Mouse (Mus musculus) kidney, adult 10 weeks (tissue): ENCODE data around the gene Col28a1. TPM values are rescaled to one million over a fixed set of nuclear protein-coding genes. Genes with fewer than 3 reads are reported as not detected.

Experiments
- polyA plus RNA-seq: library from polyadenylated mRNA; stranded (reverse); fragments of 350-450 nt; fragmentation: Illumina TruSeq; extraction: RNeasy Lipid Tissue Mini Kit (QIAGEN cat#74804); gene quantifications from one replicate; pipeline ENCODE4 v1.2.3, GENCODE M21; 2014; ENCODE audit warnings: low read depth, low replicate concordance

Col28a1 gene
- polyA plus RNA-seq, result 0.49 TPM

GRCm38 (mm10) chr6:8192517-8192916 lies at the start of gene Col28a1:
Col28a1 (minus strand) TSS chr6:8192617.

GRCm38 (mm10) chr6:8209047-8209865 lies 16.8 kb upstream of the Col28a1 start, which contains the start of gene Mios:
Mios (plus strand) TSS chr6:8209222.

Other genes starting within 250 kb of the Col28a1 start
- 27.0 TPM for gene Mios, start 16.6 kb upstream of the Col28a1 start, polyA plus RNA-seq
- gene Rpa3, start 66.6 kb upstream of the Col28a1 start, polyA plus RNA-seq, result 40.2 TPM
- gene Umad1, start 66.7 kb upstream of the Col28a1 start, polyA plus RNA-seq, result 58.3 TPM
- 8.8 TPM for gene Gm45062, start 66.8 kb upstream of the Col28a1 start, polyA plus RNA-seq